Mouse (Mus musculus): ENCODE measurements around the gene Mcpt9.
"Not testable (repeated sequence)": the region's sequence is repeated elsewhere in the genome, so short reads cannot be mapped to it uniquely, and the experiment has no call there.

Gene Mcpt9

GRCm38 (mm10) chr14:56030395-56030794 is at the start of gene Mcpt9:
Gene Mcpt9 (minus strand): TSS chr14:56030495.
- DNase-seq, result not testable (repeated sequence)

GRCm38 (mm10) chr14:56062213-56062612 is 31.9 kb upstream of the Mcpt9 start, which contains the start of gene Mcpt4:
Gene Mcpt4 (minus strand): TSS chr14:56062313.
- DNase-seq, result not testable (repeated sequence)

- DNase-seq, result no peak
Observed at GRCm38 (mm10) chr14:56057722-56058121, 27.4 kb upstream of the Mcpt9 start.

GRCm38 (mm10) chr14:56055408-56055807 is 25.1 kb upstream of the Mcpt9 start:
- no peak for DNase-seq

- DNase-seq, result not testable (repeated sequence)
Observed at GRCm38 (mm10) chr14:56041792-56042191, 11.5 kb upstream of the Mcpt9 start, which contains the start of gene Mcpt2. Gene Mcpt2 (plus strand): TSS chr14:56042041.

GRCm38 (mm10) chr14:56034433-56034832 is 4.1 kb upstream of the Mcpt9 start:
- DNase-seq, result no peak

GRCm38 (mm10) chr14:56021305-56021704 is 9.0 kb downstream of the Mcpt9 start:
- not testable (repeated sequence) for DNase-seq

GRCm38 (mm10) chr14:56019446-56019845 is 10.8 kb downstream of the Mcpt9 start:
- DNase-seq, result peak; percentile 7

GRCm38 (mm10) chr14:56017671-56018070 is 12.6 kb downstream of the Mcpt9 start, which contains the start of gene Mcpt1:
Gene Mcpt1 (plus strand): TSS chr14:56017971.
- not testable (repeated sequence) for DNase-seq

GRCm38 (mm10) chr14:56013924-56014323 is 16.4 kb downstream of the Mcpt9 start:
- no peak for DNase-seq

GRCm38 (mm10) chr14:56013147-56013546 is 17.1 kb downstream of the Mcpt9 start:
- DNase-seq, result no peak

- DNase-seq, result not testable (repeated sequence)
Observed at GRCm38 (mm10) chr14:55987464-55987863, 42.8 kb downstream of the Mcpt9 start.

Measured in right cerebral cortex, postnatal 25 days (tissue).